Mouse (Mus musculus) heart, embryonic 11.5 days (tissue): ENCODE data around the gene Mpped1. TPM values are rescaled to one million over a fixed set of nuclear protein-coding genes. Genes with fewer than 3 reads are reported as not detected.

Experiments
- polyA plus RNA-seq: library from polyadenylated mRNA; unstranded; fragments of >200 nt; fragmentation: Nextera tagmentation; extraction: Ambion mirVana; gene quantifications from 2 replicates; pipeline ENCODE4 v1.2.1, GENCODE M21; 2014

Gene Mpped1
- polyA plus RNA-seq, 1 experiment from 2014 or later, result 0.27 TPM

Other genes starting within 250 kb of the Mpped1 start
- 129 and 136 TPM in 2 replicates for gene Tspo, start 215.9 kb upstream of the Mpped1 start, polyA plus RNA-seq
- 28.3 and 30.3 TPM in 2 replicates for gene Mcat, start 215.7 kb upstream of the Mpped1 start, polyA plus RNA-seq
- gene Ttll12, start 184.3 kb upstream of the Mpped1 start, polyA plus RNA-seq, result 30.4 and 31.1 TPM in 2 replicates
- gene Scube1, start 54.4 kb upstream of the Mpped1 start, polyA plus RNA-seq, result 9.3 and 10.2 TPM in 2 replicates